Mouse (Mus musculus): ENCODE results near the gene Slamf6.
"Not testable (repeated sequence)": the region's sequence is repeated elsewhere in the genome, so short reads cannot be mapped to it uniquely, and the experiment has no call there.

The Slamf6 gene

GRCm38 (mm10) chr1:171960726-171961125, 43.4 kb downstream of the Slamf6 start:
- DNase-seq, result no peak

- no peak for DNase-seq
These were observed 44.4 kb downstream of the Slamf6 start for GRCm38 (mm10) chr1:171961704-171962103.

GRCm38 (mm10) chr1:171963613-171964012, 46.3 kb downstream of the Slamf6 start:
- DNase-seq, result no peak

- no peak for DNase-seq
These were observed 48.9 kb downstream of the Slamf6 start for GRCm38 (mm10) chr1:171966054-171966790.

- no peak for DNase-seq
These were observed 51.9 kb downstream of the Slamf6 start for GRCm38 (mm10) chr1:171969221-171969620.

- DNase-seq, result no peak
These were observed 53.7 kb downstream of the Slamf6 start for GRCm38 (mm10) chr1:171970854-171971586.

- DNase-seq, result not testable (repeated sequence)
These were observed 57.0 kb downstream of the Slamf6 start for GRCm38 (mm10) chr1:171974361-171974760.

GRCm38 (mm10) chr1:171975377-171975776, 58.1 kb downstream of the Slamf6 start:
- DNase-seq, result no peak

- no peak for DNase-seq
These were observed 58.5 kb downstream of the Slamf6 start for GRCm38 (mm10) chr1:171975831-171976230.

- DNase-seq, result no peak
These were observed 59.7 kb downstream of the Slamf6 start for GRCm38 (mm10) chr1:171976826-171977539.

- no peak for DNase-seq
These were observed 60.6 kb downstream of the Slamf6 start for GRCm38 (mm10) chr1:171977891-171978290.

- DNase-seq, result no peak
These were observed 62.8 kb downstream of the Slamf6 start for GRCm38 (mm10) chr1:171979969-171980730.

GRCm38 (mm10) chr1:171982170-171982569, 64.9 kb downstream of the Slamf6 start:
- DNase-seq, result no peak

- no peak for DNase-seq
These were observed 65.4 kb downstream of the Slamf6 start for GRCm38 (mm10) chr1:171982740-171983139.

GRCm38 (mm10) chr1:171983372-171984001, 66.2 kb downstream of the Slamf6 start:
- DNase-seq, result no peak

- no peak for DNase-seq
These were observed 66.8 kb downstream of the Slamf6 start for GRCm38 (mm10) chr1:171984121-171984520.

GRCm38 (mm10) chr1:171991883-171992282, 74.6 kb downstream of the Slamf6 start:
- DNase-seq, result no peak

GRCm38 (mm10) chr1:171992901-171993530, 75.7 kb downstream of the Slamf6 start:
- no peak for DNase-seq

- no peak for DNase-seq
These were observed 77.2 kb downstream of the Slamf6 start for GRCm38 (mm10) chr1:171994501-171994900.

- DNase-seq, result no peak
These were observed 77.8 kb downstream of the Slamf6 start for GRCm38 (mm10) chr1:171994918-171995715.

GRCm38 (mm10) chr1:171996701-171997100, 79.4 kb downstream of the Slamf6 start:
- no peak for DNase-seq
